Mouse (Mus musculus) spleen, adult 2 months (tissue): Measurements from ENCODE around the gene Cd8a. TPM values are rescaled to one million over a fixed set of nuclear protein-coding genes. Genes with fewer than 3 reads are reported as not detected.

Experiments
- DNase-seq, 2 experiments: peaks; one replicate each; pipeline versions ENCODE4 v3.0.0 to v3.0.0-alpha.2; 2012 to 2021; ENCODE audit warnings: low spot score in 2 of 2, low read depth in 1 of 2
- H3K27ac ChIP-seq: fragments of 200-500 bp; 2 replicates; pipeline ENCODE4 v1.5.1; 2012; ENCODE audit warnings: low read length, inconsistent platforms; ENCODE audit not compliant: insufficient read depth
- H3K27me3 ChIP-seq: fragments of 200-500 bp; 2 replicates; pipeline ENCODE4 v1.6.1; 2012; ENCODE audit warnings: mild to moderate bottlenecking, moderate library complexity, low read length, inconsistent platforms; ENCODE audit not compliant: control insufficient read depth, insufficient read depth
- H3K36me3 ChIP-seq: fragments of 200-500 bp; 2 replicates; pipeline ENCODE4 v1.6.1; 2012; ENCODE audit warnings: mild to moderate bottlenecking, low read length, inconsistent platforms; ENCODE audit not compliant: control insufficient read depth, insufficient read depth
- H3K4me1 ChIP-seq: fragments of 200-500 bp; 2 replicates; pipeline ENCODE4 v1.6.1; 2011; ENCODE audit warnings: inconsistent platforms; ENCODE audit not compliant: control insufficient read depth, insufficient read depth, insufficient read length
- H3K4me3 ChIP-seq: fragments of 200-500 bp; 2 replicates; pipeline ENCODE4 v1.5.1; 2011; ENCODE audit warnings: mild to moderate bottlenecking, inconsistent platforms; ENCODE audit not compliant: insufficient read depth, insufficient read length; ENCODE audit errors: extremely low read depth
- CTCF ChIP-seq: fragments of 200-500 bp; IDR thresholded peaks from 2 replicates; pipeline ENCODE4 v1.5.1; 2011; ENCODE audit warnings: mild to moderate bottlenecking, inconsistent platforms; ENCODE audit not compliant: insufficient read depth, insufficient read length, insufficient replicate concordance; ENCODE audit errors: extremely low read depth
- POLR2A ChIP-seq: fragments of 200-500 bp; IDR thresholded peaks from 2 replicates; pipeline ENCODE4 v1.6.1; 2011; ENCODE audit warnings: low read depth, low read length, inconsistent platforms
- WGBS: fragments of 180-500 bp; shearing (Covaris S2); methylation state at CpG from one replicate; pipeline ENCODE4 v1.1.7; 2018; 5-methylcytosine and 5-hydroxymethylcytosine counted together
- polyA plus RNA-seq: library from polyadenylated mRNA; depleted of rRNA; stranded (reverse); fragments of >200 nt; gene quantifications from 2 replicates; pipeline ENCODE4 v1.2.3, GENCODE M21; 2012

Gene Cd8a
- polyA plus RNA-seq, 1 experiment: 28.5 TPM

DNA sequence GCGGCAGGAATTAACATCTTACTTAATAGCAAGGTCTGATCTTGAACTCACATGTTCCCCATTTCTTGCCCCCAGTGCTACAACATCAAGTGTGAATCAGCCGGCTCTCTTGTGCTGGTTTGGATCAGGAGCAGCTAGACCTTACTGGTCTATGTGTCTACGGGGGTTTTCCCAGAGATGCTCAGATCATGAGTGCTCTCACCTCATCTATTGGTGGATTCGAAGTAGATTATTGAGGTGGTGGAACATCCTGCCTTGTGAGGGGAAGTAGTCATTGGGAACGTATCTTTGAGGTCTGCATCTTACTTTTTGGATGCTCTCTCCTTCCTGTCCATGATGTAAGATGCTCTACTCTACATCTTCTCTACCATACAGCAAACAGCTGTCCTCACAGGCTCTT, 8.4 kb downstream of the Cd8a start:
- Histone ChIP-seq H3K27ac (no peak overlapping the region), H3K36me3 (no peaks in the 10 kb centered on the region), H3K27me3 (no peaks in the 10 kb centered on the region), H3K4me1 (no peaks in the 10 kb centered on the region), H3K4me3 (no peak overlapping the region)
- TF ChIP-seq POLR2A (no peak), CTCF (no peak)
- 82% methylated on average over 5 of the region's 5 CpGs for WGBS
- no peak for DNase-seq

DNA sequence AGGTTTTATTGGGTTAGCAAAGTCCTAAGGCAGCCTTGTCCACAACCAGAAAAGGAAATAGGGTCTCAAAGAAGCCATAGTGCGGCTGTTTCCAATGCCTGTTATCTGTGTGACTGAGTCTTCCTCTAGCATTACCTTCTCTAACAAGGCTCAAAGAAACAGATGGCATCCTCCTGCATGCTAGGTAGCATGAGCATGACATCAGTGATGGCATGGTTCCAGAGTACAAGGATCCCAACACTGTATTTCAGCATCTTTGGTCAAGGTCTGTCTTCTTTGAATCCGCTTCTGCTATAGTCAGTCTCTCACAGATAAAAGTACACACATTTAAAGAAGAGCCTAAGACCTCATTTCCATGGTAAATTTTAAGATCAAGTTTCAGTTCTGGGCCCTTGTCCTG, 17.3 kb downstream of the Cd8a start:
- Histone ChIP-seq H3K4me1 (no peaks in the 10 kb centered on the region), H3K36me3 (peaks cover 21% of the 10 kb centered on the region), H3K4me3 (no peak overlapping the region), H3K27ac (no peak overlapping the region), H3K27me3 (no peaks in the 10 kb centered on the region)
- whole genome bisulfite sequencing: 92% methylated on average over 2 of the region's 2 CpGs
- DNase-seq: no peak
- TF ChIP-seq POLR2A (no peak), CTCF (no peak)

DNA sequence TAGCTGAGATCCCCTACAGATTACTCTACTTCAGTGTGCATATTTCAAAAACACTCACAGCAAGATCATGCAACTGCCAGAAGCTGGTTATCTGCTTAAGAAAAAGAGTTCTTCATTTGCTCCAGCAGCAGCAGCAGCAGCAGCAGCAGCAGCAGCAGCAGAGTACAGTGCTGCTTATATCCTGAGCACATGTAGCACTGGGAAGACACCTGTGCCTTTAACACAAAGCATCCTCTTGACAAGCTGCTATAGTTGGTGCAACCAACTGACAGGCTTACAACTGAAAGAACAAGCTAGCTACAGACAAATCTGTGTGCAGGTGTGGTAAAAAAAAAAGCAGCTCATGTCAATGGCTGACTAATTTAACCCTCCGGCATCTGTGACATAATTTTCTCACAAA, 22.8 kb downstream of the Cd8a start:
- H3K4me1 ChIP-seq: no peaks in the 10 kb centered on the region
- peaks cover 30% of the 10 kb centered on the region for H3K36me3 ChIP-seq
- H3K27ac ChIP-seq: no peak overlapping the region
- no peak for DNase-seq
- no peak overlapping the region for H3K4me3 ChIP-seq
- 94% methylated on average over 1 of the region's 1 CpGs for WGBS
- H3K27me3 ChIP-seq: no peaks in the 10 kb centered on the region
- TF ChIP-seq CTCF (no peak), POLR2A (no peak)

DNA sequence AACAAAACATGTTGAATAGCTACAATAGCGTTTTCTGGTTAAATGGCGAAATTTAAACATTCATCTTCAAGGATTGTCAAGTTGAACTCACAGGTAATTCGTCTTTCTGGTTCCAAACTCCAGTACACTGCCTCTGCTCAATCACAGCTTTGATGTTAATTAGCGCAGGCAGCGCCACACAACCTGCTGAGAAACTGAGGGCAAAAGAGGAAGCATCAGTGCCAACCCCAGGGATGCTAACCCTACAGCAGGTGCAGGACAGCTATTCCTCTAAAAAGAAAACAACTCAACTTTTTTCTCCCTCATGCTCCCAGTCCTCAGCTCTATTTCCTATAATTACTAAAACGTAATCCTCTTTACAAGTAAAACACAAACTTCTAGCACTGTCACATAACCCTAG, 23.5 kb downstream of the Cd8a start:
- no peak overlapping the region for H3K27ac ChIP-seq
- no peaks in the 10 kb centered on the region for H3K4me1 ChIP-seq
- 92% methylated on average over 6 of the region's 6 CpGs for WGBS
- no peak overlapping the region for H3K4me3 ChIP-seq
- H3K36me3 ChIP-seq: peaks cover 30% of the 10 kb centered on the region
- DNase-seq: no peak
- no peak for TF ChIP-seq POLR2A
- TF ChIP-seq CTCF: no peak
- no peaks in the 10 kb centered on the region for H3K27me3 ChIP-seq

DNA sequence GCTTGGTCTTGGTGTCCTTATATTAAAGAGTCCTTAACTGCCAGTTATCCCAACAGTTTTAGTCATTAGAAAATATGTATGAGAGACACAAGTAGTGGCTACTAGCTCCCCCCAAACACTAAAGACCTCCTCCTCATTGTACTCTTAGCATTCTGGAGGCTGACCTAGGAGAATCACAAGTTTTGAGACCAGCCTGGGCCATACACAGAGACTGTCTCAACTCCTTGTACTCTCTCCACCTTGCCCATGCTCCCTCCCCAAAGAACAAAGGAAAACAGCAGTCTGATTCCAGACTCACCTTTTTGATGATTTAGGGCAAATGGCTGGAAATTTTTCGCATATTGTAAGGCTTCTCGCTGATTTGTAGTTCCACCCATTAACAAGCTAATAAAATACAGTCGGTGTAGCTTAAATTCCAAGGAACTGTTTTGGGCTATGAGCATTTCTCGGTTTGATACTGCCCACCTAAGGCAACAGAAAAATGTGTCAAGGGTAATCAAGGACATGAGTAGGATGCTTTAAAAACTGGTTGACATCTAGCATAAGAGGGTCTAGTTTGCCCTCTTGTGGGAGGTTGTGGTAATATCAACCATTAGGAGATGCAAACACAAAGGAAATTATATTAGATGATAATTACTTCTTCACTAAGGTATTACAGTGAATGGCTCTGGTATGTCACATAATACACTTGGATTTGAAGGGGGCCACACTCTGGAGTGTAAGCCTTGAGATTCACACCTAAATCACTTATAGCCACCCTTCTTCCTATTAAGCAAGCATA, 25.8 kb downstream of the Cd8a start:
- DNase-seq: no peak
- Histone ChIP-seq H3K27me3 (no peaks in the 10 kb centered on the region), H3K4me3 (no peak overlapping the region), H3K4me1 (no peaks in the 10 kb centered on the region), H3K36me3 (peaks cover 17% of the 10 kb centered on the region), H3K27ac (no peak overlapping the region)
- TF ChIP-seq CTCF: no peak
- TF ChIP-seq POLR2A: no peak
- WGBS: 83% methylated on average over 4 of the region's 4 CpGs

DNA sequence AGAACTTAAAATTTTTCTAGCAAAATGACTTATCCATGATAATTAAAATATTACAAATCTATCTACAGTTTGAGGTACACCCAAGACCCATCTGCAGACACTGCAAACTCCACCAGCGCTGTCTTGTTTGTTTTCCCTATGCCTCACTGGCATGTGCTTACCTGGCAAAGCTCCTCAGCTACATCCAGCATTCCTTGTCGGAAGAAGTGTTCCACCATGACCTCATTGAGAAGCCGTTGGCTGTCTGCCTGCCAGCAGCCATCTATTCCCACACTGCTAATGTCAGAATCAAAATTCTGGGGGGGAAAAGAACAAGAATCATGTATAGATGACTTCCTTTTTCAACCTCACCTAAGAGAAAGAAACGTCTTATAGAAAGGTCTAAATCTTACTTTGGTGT, 41.4 kb downstream of the Cd8a start:
- Histone ChIP-seq H3K4me3 (no peak overlapping the region), H3K36me3 (peaks cover 9% of the 10 kb centered on the region), H3K27me3 (no peaks in the 10 kb centered on the region), H3K4me1 (no peaks in the 10 kb centered on the region), H3K27ac (no peak overlapping the region)
- DNase-seq: no peak
- whole genome bisulfite sequencing: 93% methylated on average over 4 of the region's 4 CpGs
- TF ChIP-seq CTCF (no peak), POLR2A (no peak)

DNA sequence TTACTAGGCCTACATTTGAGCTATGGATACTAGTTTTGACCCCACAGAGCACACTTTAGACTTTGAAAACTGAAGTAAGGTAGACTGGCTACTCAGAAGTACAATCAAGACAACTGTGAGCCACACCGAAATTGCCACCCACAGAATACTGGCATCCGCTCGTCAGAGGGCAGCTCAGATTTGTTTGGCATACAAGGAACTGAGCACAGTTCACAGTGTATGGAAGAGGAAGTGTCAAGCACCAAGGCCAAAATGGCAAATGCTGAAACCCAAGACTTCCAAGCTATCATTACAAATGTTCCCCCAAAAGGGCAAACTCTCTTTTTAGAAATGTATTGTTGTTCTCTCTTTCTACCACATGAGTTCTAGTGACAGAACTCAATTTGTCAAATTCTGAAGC, 42.2 kb downstream of the Cd8a start:
- no peak for DNase-seq
- Histone ChIP-seq H3K4me1 (no peaks in the 10 kb centered on the region), H3K27me3 (no peaks in the 10 kb centered on the region), H3K27ac (no peak overlapping the region; the same call in 1 of the 2 replicates), H3K4me3 (no peak overlapping the region), H3K36me3 (peaks cover 9% of the 10 kb centered on the region)
- TF ChIP-seq POLR2A (no peak), CTCF (no peak)
- 72% methylated on average over 3 of the region's 3 CpGs for WGBS
